Comparison of ENCODE assay signal across 9 mouse cellular contexts in genomic region chr10:120751295-120751722, GRCm38 (mm10).
DNase-seq lines count a peak whose midpoint lies in the region; ATAC-seq and TF ChIP-seq lines count a peak whose summit lies in the region.
"Had no signal": no experiment of that assay in that cellular context is flagged by ENCODE, and none has a peak within 500 bp of the region (broad histone marks: within the 10 kb centered on the region; RNA-seq: fewer than 3 reads in every experiment).

No protein-coding gene starts in this region.

- peak overlapping the region; percentile 25; the same call in 1 of the 2 replicates for H3K27ac ChIP-seq in hindbrain, embryonic 12.5 days
- H3K27ac ChIP-seq in hindbrain, embryonic 10.5 days: no peak overlapping the region
- peak overlapping the region; percentile 46; the same call in 1 of the 2 replicates for H3K27ac ChIP-seq in hindbrain, postnatal 0 days
- H3K27ac ChIP-seq in liver, embryonic 12.5 days: 0 out of 2 replicates have a peak overlapping the region, but pooled peaks have one; percentile 6
- H3K27ac ChIP-seq: liver, embryonic 14.5 days had no signal

- no peak overlapping the region for H3K9ac ChIP-seq in hindbrain, embryonic 12.5 days
- H3K9ac ChIP-seq in hindbrain, postnatal 0 days (replicated peaks; ENCODE audit: low read length): no peak overlapping the region
- no peak overlapping the region for H3K9ac ChIP-seq in liver, embryonic 12.5 days
- H3K9ac ChIP-seq: liver, embryonic 14.5 days had no signal

- ATAC-seq in hindbrain, embryonic 12.5 days (ENCODE audit: low FRiP score): no peak
- peak; percentile 74; the same call in 1 of the 2 replicates for ATAC-seq in hindbrain, postnatal 0 days
- no peak for ATAC-seq in liver, embryonic 12.5 days
- ATAC-seq in monocyte, adult 5-6 weeks (replicated peaks; ENCODE audit: insufficient number of reproducible peaks, low FRiP score, low TSS enrichment, poor library complexity, severe bottlenecking): no peak

- H3K4me1 ChIP-seq in hindbrain, embryonic 12.5 days: 0 out of 2 replicates have a peak, but pooled peaks cover 5% of the 10 kb centered on the region
- peaks cover 3% of the 10 kb centered on the region; the same call in 1 of the 2 replicates for H3K4me1 ChIP-seq in hindbrain, embryonic 10.5 days (replicated peaks)
- no peaks in the 10 kb centered on the region; the same call in 1 of the 2 replicates for H3K4me1 ChIP-seq in hindbrain, postnatal 0 days (ENCODE audit: insufficient read depth, low read length)
- no peaks in the 10 kb centered on the region for H3K4me1 ChIP-seq in liver, embryonic 12.5 days

- peaks cover 6% of the 10 kb centered on the region; the same call in 1 of the 2 replicates for H3K27me3 ChIP-seq in hindbrain, embryonic 12.5 days
- H3K27me3 ChIP-seq in hindbrain, embryonic 10.5 days (ENCODE audit: insufficient read depth, poor library complexity, severe bottlenecking): peaks cover 5% of the 10 kb centered on the region; the same call in 1 of the 2 replicates
- H3K27me3 ChIP-seq in hindbrain, postnatal 0 days (ENCODE audit: insufficient read depth, low read length): peaks cover 6% of the 10 kb centered on the region; the same call in 1 of the 2 replicates
- 0 out of 2 replicates have a peak, but pooled peaks cover 2% of the 10 kb centered on the region for H3K27me3 ChIP-seq in liver, embryonic 12.5 days (replicated peaks)

- no peaks in the 10 kb centered on the region for H3K36me3 ChIP-seq in hindbrain, embryonic 12.5 days
- H3K36me3 ChIP-seq in hindbrain, embryonic 10.5 days: no peaks in the 10 kb centered on the region
- no peaks in the 10 kb centered on the region for H3K36me3 ChIP-seq in hindbrain, postnatal 0 days (ENCODE audit: insufficient read depth, low read length)
- no peaks in the 10 kb centered on the region for H3K36me3 ChIP-seq in liver, embryonic 12.5 days

- H3K9me3 ChIP-seq in hindbrain, embryonic 12.5 days (replicated peaks): no peaks in the 10 kb centered on the region
- H3K9me3 ChIP-seq in hindbrain, embryonic 10.5 days: no peaks in the 10 kb centered on the region
- no peaks in the 10 kb centered on the region for H3K9me3 ChIP-seq in hindbrain, postnatal 0 days (ENCODE audit: low read length)
- no peaks in the 10 kb centered on the region for H3K9me3 ChIP-seq in liver, embryonic 12.5 days (replicated peaks)

- H3K4me2 ChIP-seq in hindbrain, embryonic 12.5 days (replicated peaks): no peak overlapping the region
- no peak overlapping the region for H3K4me2 ChIP-seq in hindbrain, postnatal 0 days (ENCODE audit: low read depth, low read length)
- no peak overlapping the region for H3K4me2 ChIP-seq in liver, embryonic 12.5 days

- TF ChIP-seq CTCF in hindbrain, postnatal 0 days (IDR thresholded peaks at IDR 0.05; ENCODE audit: low read depth): no peak

- DNase-seq in hindbrain, embryonic 10.5 days (ENCODE audit: low spot score): no peak
- peak; percentile 87 for DNase-seq in adipocyte (ENCODE audit: low spot score)
- peak; percentile 33 for DNase-seq in gastrocnemius, adult 18-20 months (ENCODE audit: low spot score)
- DNase-seq in hindbrain, postnatal 0 days (ENCODE audit: low spot score): peak; percentile 70
- DNase-seq in thymus, postnatal 0 days (ENCODE audit: low spot score): no peak

- no peak overlapping the region for H3K4me3 ChIP-seq in hindbrain, embryonic 12.5 days
- H3K4me3 ChIP-seq in hindbrain, embryonic 10.5 days: no peak overlapping the region
- H3K4me3 ChIP-seq in hindbrain, postnatal 0 days (ENCODE audit: low read length): no peak overlapping the region
- H3K4me3 ChIP-seq in liver, embryonic 12.5 days: no peak overlapping the region

- WGBS in hindbrain, embryonic 12.5 days: 70% methylated on average over 11 of the region's 11 CpGs
- WGBS in hindbrain, embryonic 10.5 days: 79% methylated on average over 11 of the region's 11 CpGs
- 43% methylated on average over 11 of the region's 11 CpGs for WGBS in hindbrain, postnatal 0 days
- WGBS in liver, embryonic 12.5 days (ENCODE audit: insufficient replicate concordance): 76% methylated on average over 11 of the region's 11 CpGs

Comparison
In these comparisons a context has a peak if more than half of its experiments do, and no peak if none do; other contexts are left out.
1. DNase-seq: peak in adipocyte (single experiment), gastrocnemius, adult 18-20 months (single experiment) and hindbrain, postnatal 0 days (single experiment); none in hindbrain, embryonic 10.5 days (single experiment) and thymus, postnatal 0 days (single experiment).